8 mouse cellular contexts compared by ENCODE assay signal in the genomic region with DNA sequence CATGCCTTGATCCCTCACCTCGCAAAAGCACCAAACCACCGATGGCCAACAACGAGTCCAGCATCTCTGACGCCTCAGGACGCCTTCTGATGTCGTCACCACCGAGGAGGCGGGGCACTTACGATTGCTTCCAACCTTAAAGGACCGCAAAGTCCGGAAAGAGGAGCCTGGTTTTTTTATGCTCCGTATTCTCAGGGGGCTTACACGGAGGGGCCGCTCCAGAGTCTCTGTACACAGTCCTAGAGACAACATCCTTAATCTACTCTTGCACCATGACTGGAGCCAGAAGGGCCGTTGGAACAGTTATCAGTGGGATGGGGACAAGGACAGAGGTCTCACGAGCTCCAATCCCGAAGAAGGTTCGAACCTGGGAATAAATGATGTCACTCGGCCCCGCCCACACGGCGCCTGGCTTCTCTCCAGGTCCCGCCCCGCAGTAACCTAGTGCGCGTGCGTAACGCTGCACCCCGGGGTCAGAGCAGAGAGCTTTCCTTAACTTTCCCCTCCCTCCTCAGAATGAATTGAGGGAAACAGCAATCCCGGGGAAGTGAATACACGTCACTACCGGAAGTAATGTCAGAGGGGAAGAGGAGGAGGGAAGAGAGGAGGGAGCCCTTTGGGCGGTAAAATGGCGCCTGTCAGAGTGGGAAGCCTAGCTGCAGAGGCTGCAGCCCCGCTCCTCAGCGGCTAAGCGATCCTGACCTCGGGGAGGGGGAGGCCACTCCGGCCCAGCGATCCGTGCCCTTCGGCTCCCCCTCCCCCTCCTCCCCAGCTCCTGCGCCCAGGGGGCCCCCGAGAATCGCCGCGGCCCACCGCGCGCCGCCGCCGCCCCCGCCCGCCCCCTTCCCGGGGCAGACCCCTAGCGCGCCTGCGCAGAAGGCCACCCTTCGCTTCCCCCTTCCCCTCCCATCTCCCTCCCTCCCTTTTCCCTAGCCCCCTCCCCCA. TPM values are rescaled to one million over a fixed set of nuclear protein-coding genes. Genes with fewer than 3 reads are reported as not detected.
DNase-seq lines count a peak whose midpoint lies in the region; ATAC-seq lines count a peak whose summit lies in the region.

No protein-coding gene starts in this region.

- H3K4me3 ChIP-seq in hindbrain, embryonic 11.5 days (ENCODE audit: low read depth, low read length) = peak overlapping the region; percentile 94

- peak overlapping the region; percentile 81 for H3K9ac ChIP-seq in hindbrain, embryonic 11.5 days (ENCODE audit: low read depth, low read length)

- under 1% methylated on average over 38 of the region's 60 CpGs for WGBS in hindbrain, embryonic 11.5 days

- DNase-seq in Muller cell, postnatal 12 days (ENCODE audit: inconsistent ontology term) = peak; percentile 100
- peak; percentile 99 for DNase-seq in cerebellum, adult 9-11 months
- DNase-seq in frontal cortex, adult 2 months (ENCODE audit: extremely low spot score in 1 of 2, low spot score in 1 of 2) = peak; percentile 97 to 99
- DNase-seq in hindbrain, embryonic 11.5 days (ENCODE audit: low spot score) = peak; percentile 99
- DNase-seq in layer of hippocampus, postnatal 10 days (ENCODE audit: low spot score in 2 of 2) = peak; percentile 99 to 100
- peak; percentile 98 for DNase-seq in lung, postnatal 10 days
- peak; percentile 98 for DNase-seq in ovary, postnatal 36 days (ENCODE audit: low spot score)
- DNase-seq in thymus, postnatal 25 days = peak; percentile 92

- H3K27ac ChIP-seq in hindbrain, embryonic 11.5 days (ENCODE audit: low read depth, low read length) = peak overlapping the region; percentile 99

- ATAC-seq in hindbrain, embryonic 11.5 days (ENCODE audit: low FRiP score) = peak; percentile 94

- H3K9me3 ChIP-seq in hindbrain, embryonic 11.5 days (ENCODE audit: control insufficient read depth, low read length) = no peaks in the 10 kb centered on the region

- H3K4me1 ChIP-seq in hindbrain, embryonic 11.5 days (replicated peaks; ENCODE audit: control insufficient read depth, insufficient read depth, low read length) = peaks cover 11% of the 10 kb centered on the region

- H3K36me3 ChIP-seq in hindbrain, embryonic 11.5 days (ENCODE audit: control insufficient read depth, insufficient read depth, low read length) = no peaks in the 10 kb centered on the region

- H3K4me2 ChIP-seq in hindbrain, embryonic 11.5 days (replicated peaks; ENCODE audit: low read depth, low read length) = peak overlapping the region; percentile 77

- no peaks in the 10 kb centered on the region for H3K27me3 ChIP-seq in hindbrain, embryonic 11.5 days (ENCODE audit: control insufficient read depth, insufficient read depth, low read length)

RNA-seq across cellular contexts. Expression of gene Ctdnep1, which starts 0.5 kb away (rescaled TPM):
- 117 and 133 TPM in 2 replicates for polyA plus RNA-seq in frontal cortex, adult 2 months (2012; rRNA removed)
- 23.8 and 26.8 TPM in 2 replicates for polyA plus RNA-seq in hindbrain, embryonic 11.5 days (2014; fragmentation: Nextera tagmentation; extraction: Ambion mirVana)
- 100 to 1,000 TPM; 101 to 105 TPM for total RNA-seq in layer of hippocampus, postnatal 10 days (2021)

RNA-seq across cellular contexts. Expression of gene Elp5, which starts 1.8 kb away (rescaled TPM):
- polyA plus RNA-seq in frontal cortex, adult 2 months (2012; rRNA removed) = 118 and 119 TPM in 2 replicates
- 154 and 163 TPM in 2 replicates for polyA plus RNA-seq in hindbrain, embryonic 11.5 days (2014; fragmentation: Nextera tagmentation; extraction: Ambion mirVana)
- total RNA-seq in layer of hippocampus, postnatal 10 days (2021) = 10 to 100 TPM; 98.0 to 99.5 TPM

RNA-seq across cellular contexts. Expression of gene Gabarap, which starts 10.5 kb away (rescaled TPM):
- polyA plus RNA-seq in frontal cortex, adult 2 months (2012; rRNA removed) = 291 and 371 TPM in 2 replicates
- polyA plus RNA-seq in hindbrain, embryonic 11.5 days (2014; fragmentation: Nextera tagmentation; extraction: Ambion mirVana) = 621 and 643 TPM in 2 replicates
- 100 to 1,000 TPM; 256 to 267 TPM for total RNA-seq in layer of hippocampus, postnatal 10 days (2021)

RNA-seq across cellular contexts. Expression of gene Phf23, which starts 15.1 kb away (rescaled TPM):
- 38.9 and 42.2 TPM in 2 replicates for polyA plus RNA-seq in frontal cortex, adult 2 months (2012; rRNA removed)
- 56.7 and 57.5 TPM in 2 replicates for polyA plus RNA-seq in hindbrain, embryonic 11.5 days (2014; fragmentation: Nextera tagmentation; extraction: Ambion mirVana)
- 10 to 100 TPM; 40.1 to 43.7 TPM for total RNA-seq in layer of hippocampus, postnatal 10 days (2021)

RNA-seq across cellular contexts. Expression of gene Cldn7, which starts 15.9 kb away (rescaled TPM):
- 0.10 and 0.34 TPM in 2 replicates for polyA plus RNA-seq in frontal cortex, adult 2 months (2012; rRNA removed)
- 8.2 and 8.4 TPM in 2 replicates for polyA plus RNA-seq in hindbrain, embryonic 11.5 days (2014; fragmentation: Nextera tagmentation; extraction: Ambion mirVana)
- not detected for total RNA-seq in layer of hippocampus, postnatal 10 days (2021)

Comparison
In these comparisons a context has a peak if more than half of its experiments do, and no peak if none do; other contexts are left out.
1. Peak in every context shown above with its lines: DNase-seq, ATAC-seq, H3K4me3 ChIP-seq and H3K27ac ChIP-seq.